Mouse (Mus musculus) limb, embryonic 10.5 days (tissue): ENCODE data around the gene Gm16181. TPM values are rescaled to one million over a fixed set of nuclear protein-coding genes. Genes with fewer than 3 reads are reported as not detected.

Experiments
- DNase-seq: peaks from one replicate; pipeline ENCODE4 v3.0.0-alpha.2; 2017; ENCODE audit warnings: low spot score
- H3K27ac ChIP-seq: fragments of 300-500 bp; sonication (generic); 2 replicates; pipeline ENCODE4 v1.5.1; 2016; ENCODE audit warnings: mild to moderate bottlenecking
- H3K27me3 ChIP-seq: fragments of 300-500 bp; sonication (generic); 2 replicates; pipeline ENCODE4 v1.6.1; 2016; ENCODE audit warnings: low read depth, mild to moderate bottlenecking; ENCODE audit not compliant: poor library complexity, severe bottlenecking
- H3K36me3 ChIP-seq: fragments of 300-500 bp; sonication (generic); 2 replicates; pipeline ENCODE4 v1.6.1; 2016; ENCODE audit warnings: mild to moderate bottlenecking, moderate library complexity
- H3K4me1 ChIP-seq: fragments of 300-500 bp; sonication (generic); 2 replicates; pipeline ENCODE4 v1.6.1; 2016
- H3K4me3 ChIP-seq: fragments of 300-500 bp; sonication (generic); 2 replicates; pipeline ENCODE4 v1.5.1; 2016; ENCODE audit warnings: mild to moderate bottlenecking, moderate library complexity
- H3K9me3 ChIP-seq: fragments of 300-500 bp; sonication (generic); replicated peaks from 2 replicates; pipeline ENCODE4 v1.6.1; 2016; ENCODE audit warnings: mild to moderate bottlenecking
- WGBS: fragments of 180-500 bp; shearing (Covaris S2); methylation state at CpG from one replicate; pipeline ENCODE4 v1.1.7; 2016; 5-methylcytosine and 5-hydroxymethylcytosine counted together
- polyA plus RNA-seq: library from polyadenylated mRNA; unstranded; fragments of >200 nt; fragmentation: Nextera tagmentation; extraction: Ambion mirVana; gene quantifications from 2 replicates; pipeline ENCODE4 v1.2.1, GENCODE M21; 2016

The Gm16181 gene
- 0.30 and 0.33 TPM in 2 replicates for polyA plus RNA-seq

- no peak within 1 kb of the TSS for H3K4me3 ChIP-seq
- H3K4me1 ChIP-seq, result peaks cover 12% of the 10 kb centered on the region; the same call in 1 of the 2 replicates
- H3K9me3 ChIP-seq, result no peaks in the 10 kb centered on the region
- no peak for DNase-seq
- H3K27ac ChIP-seq, result 0 out of 2 replicates have a peak within 1 kb of the TSS, but pooled peaks have one; percentile 12
- WGBS, result 85% methylated on average over 28 of the region's 28 CpGs
- H3K27me3 ChIP-seq, result no peaks in the 10 kb centered on the region
- peaks cover 54% of the 10 kb centered on the region for H3K36me3 ChIP-seq
Observed at GRCm38 (mm10) chr17:35220156-35220952, at the start of gene Gm16181. TSS of gene Gm16181 (plus strand) at chr17:35220834.

DNA sequence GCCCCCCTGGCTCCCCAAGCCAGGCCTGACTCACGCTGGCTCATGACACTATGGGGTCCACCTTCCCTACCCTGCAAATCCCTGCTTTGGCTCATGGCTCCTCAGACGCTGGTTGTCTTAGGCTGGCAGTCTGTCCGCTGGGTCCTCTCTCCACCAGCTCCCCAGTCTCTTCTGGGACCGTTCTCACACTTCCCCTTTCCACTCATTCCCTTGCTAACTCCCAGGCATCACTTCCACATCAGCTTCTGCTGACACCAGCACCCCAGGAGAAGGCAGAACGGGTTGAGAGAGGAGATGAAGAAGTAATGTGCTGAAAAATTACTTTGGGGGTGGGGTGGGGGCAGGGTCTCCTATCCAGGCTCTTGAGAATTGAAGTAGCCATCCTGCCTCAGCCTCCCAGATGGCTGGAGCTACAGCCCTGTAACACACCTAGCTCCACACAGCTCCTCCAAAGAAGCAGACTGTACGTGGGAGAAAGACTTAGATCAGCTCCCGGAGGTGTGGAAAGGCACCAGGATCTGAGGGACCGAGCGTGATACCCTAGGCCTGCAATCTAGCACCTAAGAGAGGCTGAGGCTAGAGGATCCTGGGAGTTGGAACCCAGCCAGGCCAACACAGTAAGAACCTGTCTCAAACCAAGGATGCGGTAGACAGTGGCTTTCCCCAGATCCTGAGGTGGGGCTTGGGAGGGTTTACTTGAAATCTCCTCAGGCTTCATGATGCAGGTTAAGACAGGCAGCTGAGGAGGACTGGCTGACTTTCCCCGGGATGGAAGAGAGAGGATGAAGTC is 48.0 kb upstream of the Gm16181 start:
- H3K27ac ChIP-seq, result no peak overlapping the region

GRCm38 (mm10) chr17:35173329-35173728 is 47.3 kb upstream of the Gm16181 start:
- no peaks in the 10 kb centered on the region for H3K9me3 ChIP-seq
- no peak overlapping the region for H3K27ac ChIP-seq
- no peak for DNase-seq
- H3K4me1 ChIP-seq, result peaks cover 11% of the 10 kb centered on the region
- H3K4me3 ChIP-seq, result no peak overlapping the region
- H3K36me3 ChIP-seq, result no peaks in the 10 kb centered on the region
- no peaks in the 10 kb centered on the region for H3K27me3 ChIP-seq
- 74% methylated on average over 3 of the region's 3 CpGs for WGBS

More for the DNA sequence above, 48.0 kb upstream of the Gm16181 start:
- Histone ChIP-seq H3K36me3 (no peaks in the 10 kb centered on the region), H3K9me3 (no peaks in the 10 kb centered on the region), H3K4me1 (peaks cover 11% of the 10 kb centered on the region), H3K27me3 (no peaks in the 10 kb centered on the region), H3K4me3 (no peak overlapping the region)
- DNase-seq, result no peak
- 69% methylated on average over 11 of the region's 11 CpGs for WGBS

DNA sequence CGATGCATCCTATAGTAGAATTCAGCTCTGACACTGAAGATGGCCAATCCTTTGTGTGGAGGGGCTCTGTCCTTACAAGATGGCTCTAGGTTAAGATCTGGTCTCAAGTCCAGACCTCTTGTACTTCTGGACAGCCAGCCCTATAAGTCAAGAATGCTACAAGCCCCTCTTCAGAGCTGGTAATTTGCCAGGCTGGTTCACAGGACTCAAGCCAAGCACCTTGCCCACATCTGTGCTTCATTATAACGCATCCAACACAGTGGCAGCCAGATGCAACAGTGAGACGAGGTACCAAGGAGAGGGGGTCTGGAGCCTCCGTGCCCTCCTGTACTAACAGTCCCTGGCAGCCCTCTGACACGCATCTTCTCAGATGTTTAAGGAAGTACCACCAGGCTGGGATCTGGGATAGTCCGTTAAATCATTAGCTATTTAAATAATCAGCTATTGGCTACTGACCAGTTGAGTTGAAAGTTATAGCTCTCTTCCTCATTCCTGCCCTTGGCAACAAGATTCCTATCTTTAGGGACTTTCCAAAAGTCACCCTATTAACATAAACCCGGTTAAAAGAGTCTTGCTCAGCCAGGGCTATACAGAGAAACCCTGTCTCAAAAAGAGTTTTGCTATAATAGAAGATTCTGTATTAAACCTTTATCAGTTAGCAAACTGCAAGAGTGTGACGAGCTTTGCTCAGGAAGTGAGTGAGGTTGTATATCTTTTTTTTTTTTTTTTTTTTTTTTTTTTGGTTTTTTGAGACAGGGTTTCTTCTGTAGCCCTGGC is 46.2 kb upstream of the Gm16181 start:
- Histone ChIP-seq H3K9me3 (no peaks in the 10 kb centered on the region), H3K27ac (no peak overlapping the region), H3K4me3 (no peak overlapping the region), H3K27me3 (no peaks in the 10 kb centered on the region), H3K36me3 (no peaks in the 10 kb centered on the region), H3K4me1 (peaks cover 11% of the 10 kb centered on the region)
- DNase-seq, result no peak
- 61% methylated on average over 8 of the region's 8 CpGs for WGBS

DNA sequence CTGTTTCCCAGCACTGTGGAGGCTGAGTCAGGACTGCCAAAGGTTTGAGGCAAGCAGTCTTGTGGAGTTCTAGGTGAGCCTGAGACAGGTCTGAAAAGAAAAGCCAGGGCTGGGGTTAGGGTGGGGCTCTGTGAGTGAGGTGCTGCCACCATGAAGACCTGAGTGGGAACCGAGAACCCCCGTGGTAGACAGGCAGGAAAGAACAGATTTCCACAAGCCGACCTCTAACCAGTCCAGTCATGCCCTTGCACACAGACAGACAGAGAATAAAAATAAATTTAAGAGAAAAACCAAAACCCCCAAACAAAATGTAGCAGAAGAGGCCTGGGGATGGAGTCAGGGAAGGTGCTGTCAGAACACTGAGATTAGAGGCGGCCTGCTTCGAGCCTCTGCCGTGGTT is 45.3 kb upstream of the Gm16181 start:
- Histone ChIP-seq H3K4me1 (peaks cover 11% of the 10 kb centered on the region), H3K27ac (no peak overlapping the region), H3K27me3 (no peaks in the 10 kb centered on the region), H3K4me3 (no peak overlapping the region), H3K9me3 (no peaks in the 10 kb centered on the region), H3K36me3 (no peaks in the 10 kb centered on the region)
- WGBS, result 84% methylated on average over 6 of the region's 6 CpGs
- no peak for DNase-seq

DNA sequence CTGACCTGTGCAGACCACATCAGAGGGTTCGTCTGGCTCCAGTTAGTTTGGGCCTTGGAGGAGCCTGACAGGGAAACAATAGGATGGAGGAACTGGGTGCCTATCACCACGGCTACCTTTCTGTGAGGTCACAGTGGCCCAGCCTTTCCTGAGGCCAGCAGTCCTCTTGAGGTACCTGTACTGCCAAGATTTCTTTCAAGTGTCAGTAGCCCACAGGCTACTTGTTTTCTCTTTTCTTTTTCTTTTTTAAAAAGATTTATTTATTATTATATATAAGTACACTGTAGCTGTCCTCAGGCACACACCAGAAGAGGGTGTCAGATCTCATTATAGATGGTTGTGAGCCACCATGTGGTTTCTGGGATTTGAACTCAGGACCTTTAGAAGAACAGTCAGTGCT is 44.7 kb upstream of the Gm16181 start, which contains the start of gene Aif1:
Gene Aif1, minus strand, starts transcription at position 101 of the 400 bp plus-strand sequence.
- no peaks in the 10 kb centered on the region for H3K9me3 ChIP-seq
- no peak for DNase-seq
- peaks cover 11% of the 10 kb centered on the region for H3K4me1 ChIP-seq
- no peaks in the 10 kb centered on the region for H3K36me3 ChIP-seq
- WGBS, result 75% methylated on average over 2 of the region's 2 CpGs
- no peak within 1 kb of the TSS for H3K27ac ChIP-seq
- H3K27me3 ChIP-seq, result no peaks in the 10 kb centered on the region
- no peak within 1 kb of the TSS for H3K4me3 ChIP-seq

- Histone ChIP-seq H3K4me1 (peaks cover 10% of the 10 kb centered on the region), H3K27me3 (no peaks in the 10 kb centered on the region), H3K4me3 (no peak overlapping the region), H3K36me3 (no peaks in the 10 kb centered on the region), H3K9me3 (no peaks in the 10 kb centered on the region), H3K27ac (no peak overlapping the region)
- WGBS, result 16% methylated on average over 5 of the region's 5 CpGs
- peak; percentile 86 for DNase-seq
Observed at GRCm38 (mm10) chr17:35178528-35178927, 42.1 kb upstream of the Gm16181 start.

GRCm38 (mm10) chr17:35180093-35180492 is 40.5 kb upstream of the Gm16181 start:
- 93% methylated on average over 5 of the region's 5 CpGs for WGBS
- H3K9me3 ChIP-seq, result no peaks in the 10 kb centered on the region
- no peak overlapping the region for H3K4me3 ChIP-seq
- no peak overlapping the region for H3K27ac ChIP-seq
- no peaks in the 10 kb centered on the region for H3K4me1 ChIP-seq
- H3K27me3 ChIP-seq, result no peaks in the 10 kb centered on the region
- H3K36me3 ChIP-seq, result no peaks in the 10 kb centered on the region
- no peak for DNase-seq

DNA sequence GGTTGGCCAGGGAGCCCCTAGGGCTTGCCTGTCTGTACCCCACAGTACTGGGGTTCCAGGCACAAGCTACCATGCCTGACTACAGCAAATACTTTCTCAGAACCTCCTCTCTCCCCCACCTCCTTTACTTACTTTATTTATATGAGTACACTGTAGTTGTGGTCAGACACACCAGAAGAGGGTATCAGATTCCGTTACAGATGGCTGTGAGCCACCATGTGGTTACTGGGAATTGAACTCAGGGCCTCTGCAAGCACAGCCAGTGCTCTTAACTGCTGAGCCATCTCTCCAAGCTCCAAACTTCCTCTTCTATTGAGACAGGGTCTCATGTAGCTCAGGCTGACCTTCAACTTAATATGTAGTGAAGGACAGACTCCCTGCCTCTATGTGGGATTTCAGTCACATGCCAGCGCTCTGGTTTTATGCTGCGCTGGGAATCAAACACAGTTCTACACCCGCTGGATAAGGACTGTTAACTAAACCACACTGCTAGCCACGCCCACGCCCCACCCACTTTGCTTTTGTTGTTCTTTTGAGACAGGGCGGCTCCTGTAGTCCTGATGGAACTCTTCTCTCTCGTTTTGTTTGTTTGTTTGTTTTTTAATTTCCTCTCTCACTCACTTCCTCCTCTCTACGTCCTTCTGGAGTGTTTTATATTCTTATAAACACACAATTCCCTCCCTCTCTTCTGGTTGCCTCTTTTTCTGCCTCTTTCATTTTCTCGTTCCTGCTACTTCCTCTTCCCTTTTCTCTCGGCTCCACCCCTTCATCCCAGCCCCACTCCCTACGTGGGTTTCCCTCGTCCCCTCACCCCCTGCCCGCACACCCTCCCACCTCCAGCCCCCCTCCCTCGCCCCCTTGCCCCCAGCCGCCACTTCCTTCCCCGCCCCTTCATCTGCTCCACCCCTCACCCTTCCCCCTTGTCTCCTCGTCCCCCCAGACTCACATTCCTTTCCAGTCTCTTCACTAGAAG is 34.7 kb upstream of the Gm16181 start:
- 2% methylated on average over 18 of the region's 18 CpGs for WGBS
- peak overlapping the region; percentile 85 for H3K27ac ChIP-seq
- peak overlapping the region; percentile 53 for H3K4me3 ChIP-seq
- H3K9me3 ChIP-seq, result no peaks in the 10 kb centered on the region
- DNase-seq, result peak; percentile 71
- no peaks in the 10 kb centered on the region for H3K36me3 ChIP-seq
- peaks cover 14% of the 10 kb centered on the region for H3K4me1 ChIP-seq
- no peaks in the 10 kb centered on the region for H3K27me3 ChIP-seq

DNA sequence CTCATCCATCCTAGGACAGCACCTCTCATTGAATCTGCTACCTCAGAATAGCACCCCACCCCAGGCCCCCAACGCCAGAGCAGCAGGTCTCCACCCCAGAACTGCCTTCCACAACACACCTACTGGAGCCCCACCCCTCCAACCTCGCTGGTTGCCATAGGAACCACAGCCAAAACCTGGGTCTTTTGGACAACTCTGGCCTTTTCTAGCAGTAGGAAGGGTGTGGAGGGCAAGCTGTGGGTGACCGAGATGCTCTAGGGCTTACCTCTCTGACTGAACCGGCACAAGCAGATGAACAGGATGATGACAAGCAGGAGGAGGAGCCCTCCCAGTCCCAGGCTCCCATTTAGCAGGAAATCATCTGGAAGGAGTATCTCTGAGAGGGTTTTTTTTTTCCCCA is 34.0 kb upstream of the Gm16181 start:
- Histone ChIP-seq H3K4me1 (peaks cover 14% of the 10 kb centered on the region), H3K9me3 (no peaks in the 10 kb centered on the region), H3K4me3 (peak overlapping the region; percentile 53), H3K27ac (peak overlapping the region; percentile 85), H3K36me3 (no peaks in the 10 kb centered on the region), H3K27me3 (no peaks in the 10 kb centered on the region)
- peak; percentile 66 for DNase-seq
- WGBS, result 2% methylated on average over 4 of the region's 4 CpGs

- 79% methylated on average over 4 of the region's 4 CpGs for WGBS
- H3K27ac ChIP-seq, result no peak overlapping the region
- H3K4me1 ChIP-seq, result peaks cover 14% of the 10 kb centered on the region
Observed at GRCm38 (mm10) chr17:35187345-35187744, 33.3 kb upstream of the Gm16181 start.

More at GRCm38 (mm10) chr17:35187345-35187744, 33.3 kb upstream of the Gm16181 start:
- Histone ChIP-seq H3K9me3 (no peaks in the 10 kb centered on the region), H3K36me3 (no peaks in the 10 kb centered on the region), H3K27me3 (no peaks in the 10 kb centered on the region), H3K4me3 (no peak overlapping the region)
- DNase-seq, result no peak
